Mouse (Mus musculus): Measurements from ENCODE around the gene Pmf1. TPM values are rescaled to one million over a fixed set of nuclear protein-coding genes. Genes with fewer than 3 reads are reported as not detected.

Gene Pmf1
- polyA plus RNA-seq, 1 experiment from 2014 or later, result 30.6 TPM

DNA sequence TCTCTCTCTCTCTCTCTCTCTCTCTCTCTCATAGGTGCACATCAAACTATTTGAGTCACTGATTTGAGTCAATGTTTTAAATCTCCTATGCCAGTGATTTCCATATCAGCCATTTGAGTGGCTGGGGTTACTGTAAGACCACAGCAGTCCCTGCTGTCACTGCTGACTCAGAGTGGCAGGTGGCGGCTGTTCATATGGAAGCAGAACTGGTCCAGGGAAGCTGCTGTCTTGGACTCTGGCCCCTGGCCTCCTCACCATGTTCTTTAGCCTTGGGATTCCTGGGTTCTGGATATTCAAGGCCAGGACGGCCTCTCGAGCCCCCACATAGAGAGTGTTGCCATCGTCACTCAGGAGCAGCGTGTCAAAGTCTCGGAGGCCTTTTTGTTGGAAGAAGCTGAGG is 42.6 kb upstream of the Pmf1 start:
- Histone ChIP-seq H3K27me3 (replicated peaks; ENCODE audit: control insufficient read depth, insufficient read depth, low read length) (no peaks in the 10 kb centered on the region), H3K27ac (ENCODE audit: low read depth, low read length) (no peak overlapping the region), H3K4me1 (ENCODE audit: control insufficient read depth, insufficient read depth, low read depth, low read length) (peaks cover 14% of the 10 kb centered on the region), H3K4me2 (ENCODE audit: low read length) (no peak overlapping the region), H3K9me3 (ENCODE audit: control insufficient read depth, low read length) (no peaks in the 10 kb centered on the region), H3K36me3 (ENCODE audit: control insufficient read depth, insufficient read depth, low read length) (peaks cover 12% of the 10 kb centered on the region; the same call in 1 of the 2 replicates), H3K4me3 (ENCODE audit: low read length) (no peak overlapping the region), H3K9ac (ENCODE audit: low read depth, low read length) (no peak overlapping the region)
- WGBS, result 76% methylated on average over 6 of the region's 6 CpGs
- no peak for ATAC-seq

DNA sequence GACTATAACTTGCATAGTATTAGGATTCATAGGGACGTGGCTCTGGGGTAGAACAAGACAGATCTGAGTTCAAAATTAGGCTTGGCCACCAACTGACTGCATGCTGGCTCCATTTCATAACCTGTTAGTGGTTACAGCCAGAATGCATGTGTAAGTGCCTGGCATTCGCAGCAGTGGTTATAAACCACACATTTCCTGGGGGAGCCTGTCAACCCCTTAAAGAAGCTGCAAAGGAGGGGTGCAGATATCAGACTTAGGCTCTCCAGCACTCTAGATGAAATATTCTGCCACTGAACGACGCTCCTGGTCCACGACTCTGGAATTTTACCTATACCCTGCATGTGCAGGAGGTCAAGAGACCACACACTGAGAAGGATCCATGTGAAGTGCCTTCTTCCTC is 42.1 kb upstream of the Pmf1 start:
- WGBS, result 76% methylated on average over 5 of the region's 5 CpGs
- ATAC-seq, result no peak
- H3K4me3 ChIP-seq (ENCODE audit: low read length), result no peak overlapping the region

DNA sequence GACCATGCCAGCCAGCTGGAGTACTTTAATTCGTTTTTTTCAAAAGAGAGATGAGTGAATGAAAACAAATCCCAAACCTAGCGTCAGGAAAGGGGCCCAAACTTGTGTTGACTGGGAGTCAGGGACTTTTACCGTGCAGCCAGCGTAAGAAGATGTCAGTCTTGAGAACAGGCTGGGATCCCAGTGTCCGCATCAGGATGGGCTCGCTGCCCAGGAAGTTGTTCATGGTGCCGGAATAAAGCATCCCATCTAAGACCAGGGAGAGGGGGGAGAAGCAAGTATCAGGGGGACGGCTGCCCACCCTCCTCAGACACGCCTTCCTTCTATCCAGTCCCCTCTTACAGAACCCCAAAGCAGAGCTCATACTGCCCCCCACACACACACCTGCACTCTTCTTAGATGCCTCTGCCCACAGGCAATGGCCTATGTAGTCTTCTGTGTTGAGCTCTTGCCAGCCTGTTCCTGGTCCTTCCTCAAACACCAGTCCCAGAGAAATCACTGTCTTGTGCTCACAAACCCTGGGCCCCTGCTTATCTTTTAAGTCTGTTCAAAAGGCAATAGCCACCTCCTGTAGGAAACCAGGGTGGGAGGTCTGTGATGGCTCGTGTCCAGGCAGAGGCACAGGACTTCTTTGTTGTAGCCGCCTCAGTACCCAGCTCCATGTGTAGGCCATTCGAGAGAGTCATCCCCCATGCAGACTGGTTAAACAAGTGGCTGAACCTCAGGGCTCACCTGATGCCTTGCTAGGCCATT is 40.4 kb upstream of the Pmf1 start:
- no peaks in the 10 kb centered on the region for H3K27me3 ChIP-seq (replicated peaks; ENCODE audit: control insufficient read depth, insufficient read depth, low read length)
- H3K9me3 ChIP-seq (ENCODE audit: control insufficient read depth, low read length), result no peaks in the 10 kb centered on the region
- H3K36me3 ChIP-seq (ENCODE audit: control insufficient read depth, insufficient read depth, low read length), result peaks cover 12% of the 10 kb centered on the region; the same call in 1 of the 2 replicates
- no peak overlapping the region for H3K4me3 ChIP-seq (ENCODE audit: low read length)
- no peak for ATAC-seq
- H3K4me1 ChIP-seq (ENCODE audit: control insufficient read depth, insufficient read depth, low read depth, low read length), result no peaks in the 10 kb centered on the region
- no peak overlapping the region for H3K4me2 ChIP-seq (ENCODE audit: low read length)
- no peak overlapping the region for H3K27ac ChIP-seq (ENCODE audit: low read depth, low read length)
- no peak overlapping the region for H3K9ac ChIP-seq (ENCODE audit: low read depth, low read length)
- 66% methylated on average over 12 of the region's 12 CpGs for WGBS

More for the DNA sequence above, 42.1 kb upstream of the Pmf1 start:
- H3K9me3 ChIP-seq (ENCODE audit: control insufficient read depth, low read length), result no peaks in the 10 kb centered on the region
- no peaks in the 10 kb centered on the region for H3K27me3 ChIP-seq (replicated peaks; ENCODE audit: control insufficient read depth, insufficient read depth, low read length)
- H3K36me3 ChIP-seq (ENCODE audit: control insufficient read depth, insufficient read depth, low read length), result peaks cover 12% of the 10 kb centered on the region; the same call in 1 of the 2 replicates
- no peak overlapping the region for H3K4me2 ChIP-seq (ENCODE audit: low read length)
- H3K9ac ChIP-seq (ENCODE audit: low read depth, low read length), result no peak overlapping the region
- no peak overlapping the region for H3K27ac ChIP-seq (ENCODE audit: low read depth, low read length)
- H3K4me1 ChIP-seq (ENCODE audit: control insufficient read depth, insufficient read depth, low read depth, low read length), result peaks cover 10% of the 10 kb centered on the region

DNA sequence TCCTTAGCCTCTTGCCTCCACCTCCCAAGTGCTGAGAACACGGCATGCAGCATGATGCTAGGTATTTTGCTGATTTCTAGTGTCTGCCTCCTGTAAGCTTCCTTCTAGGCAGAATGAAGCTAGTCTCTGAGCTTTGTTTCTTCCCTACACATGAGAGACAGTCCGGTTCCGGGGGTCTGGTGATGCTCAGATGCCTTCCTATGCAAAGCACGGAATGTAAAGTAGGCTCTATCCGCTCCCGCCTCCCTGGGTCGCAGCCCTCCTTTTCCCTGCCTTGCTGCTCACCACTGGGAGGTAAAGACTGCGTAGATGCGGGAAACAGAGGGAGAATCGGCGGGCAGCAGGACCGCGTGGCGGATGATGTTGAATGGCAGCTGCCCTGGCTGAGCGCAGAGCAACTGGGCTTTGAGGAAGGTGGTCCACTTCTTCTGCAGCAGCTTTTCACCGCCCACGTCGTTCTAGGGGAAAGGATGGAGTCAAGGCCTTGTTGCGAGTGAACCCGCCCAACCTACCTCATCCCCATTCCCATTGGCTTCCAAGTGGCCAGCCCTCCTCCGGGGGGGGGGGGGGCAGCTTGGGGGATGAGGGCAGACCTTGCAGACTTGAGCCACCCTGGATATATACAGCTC is 39.4 kb upstream of the Pmf1 start:
- no peak overlapping the region; the same call in 1 of the 2 replicates for H3K9ac ChIP-seq (ENCODE audit: low read depth, low read length)
- ATAC-seq, result peak; percentile 60

DNA sequence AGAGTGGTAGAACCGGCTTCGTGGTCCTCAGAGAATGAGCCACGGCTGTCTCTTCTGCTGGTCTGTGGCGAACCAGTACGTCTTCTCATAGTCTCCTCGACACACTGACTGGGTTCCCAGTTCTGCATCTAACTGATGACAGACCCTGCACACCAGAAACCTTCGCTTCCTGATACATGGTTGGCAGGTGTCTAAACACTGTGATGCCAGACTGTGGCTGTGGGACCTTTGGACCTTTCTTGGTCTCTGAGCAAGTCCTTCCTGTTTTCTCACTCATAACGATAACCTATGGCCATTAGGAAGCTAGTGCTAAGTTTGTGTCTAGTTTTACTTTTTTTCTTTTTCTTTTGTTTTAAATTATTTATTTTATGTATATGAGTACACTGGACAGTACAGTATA is 38.3 kb upstream of the Pmf1 start:
- Histone ChIP-seq H3K4me3 (ENCODE audit: low read length) (no peak overlapping the region), H3K4me1 (ENCODE audit: control insufficient read depth, insufficient read depth, low read depth, low read length) (no peaks in the 10 kb centered on the region), H3K27me3 (replicated peaks; ENCODE audit: control insufficient read depth, insufficient read depth, low read length) (no peaks in the 10 kb centered on the region), H3K36me3 (ENCODE audit: control insufficient read depth, insufficient read depth, low read length) (peaks cover 13% of the 10 kb centered on the region), H3K9ac (ENCODE audit: low read depth, low read length) (no peak overlapping the region), H3K9me3 (ENCODE audit: control insufficient read depth, low read length) (no peaks in the 10 kb centered on the region), H3K4me2 (ENCODE audit: low read length) (no peak overlapping the region), H3K27ac (ENCODE audit: low read depth, low read length) (no peak overlapping the region)
- 90% methylated on average over 8 of the region's 8 CpGs for WGBS
- ATAC-seq, result no peak

More for the DNA sequence above, 39.4 kb upstream of the Pmf1 start:
- Histone ChIP-seq H3K4me2 (ENCODE audit: low read length) (peak overlapping the region; percentile 27), H3K4me3 (ENCODE audit: low read length) (peak overlapping the region; percentile 7; the same call in 1 of the 2 replicates), H3K9me3 (ENCODE audit: control insufficient read depth, low read length) (no peaks in the 10 kb centered on the region), H3K36me3 (ENCODE audit: control insufficient read depth, insufficient read depth, low read length) (peaks cover 12% of the 10 kb centered on the region; the same call in 1 of the 2 replicates), H3K27ac (ENCODE audit: low read depth, low read length) (no peak overlapping the region), H3K27me3 (replicated peaks; ENCODE audit: control insufficient read depth, insufficient read depth, low read length) (no peaks in the 10 kb centered on the region), H3K4me1 (ENCODE audit: control insufficient read depth, insufficient read depth, low read depth, low read length) (no peaks in the 10 kb centered on the region)
- WGBS, result 11% methylated on average over 21 of the region's 21 CpGs

DNA sequence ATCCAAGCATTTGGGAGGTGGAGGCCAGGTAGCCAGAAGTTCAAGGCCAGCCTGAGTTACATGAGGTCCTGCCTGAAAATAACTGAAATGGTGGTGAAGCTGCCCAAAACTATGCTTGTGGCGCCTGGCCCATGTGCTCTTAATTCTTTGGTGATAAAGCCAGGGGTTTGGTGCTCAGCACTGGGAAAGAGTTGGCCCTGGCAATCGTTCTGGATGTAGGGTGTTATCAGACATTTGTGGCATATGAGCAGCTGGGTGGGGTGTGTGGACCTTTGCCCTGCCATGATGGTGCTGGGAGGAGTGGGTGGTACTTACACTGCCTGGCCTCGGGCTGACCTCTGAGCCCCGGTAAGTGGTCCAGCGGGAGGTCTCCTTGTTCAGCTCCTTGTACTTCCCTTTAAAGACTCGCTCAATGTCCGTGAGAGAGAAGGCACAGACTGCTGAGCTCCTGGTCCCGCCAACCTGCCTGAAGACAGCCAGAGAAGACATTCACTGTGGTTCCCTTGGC is 37.6 kb upstream of the Pmf1 start:
- Histone ChIP-seq H3K9ac (ENCODE audit: low read depth, low read length) (no peak overlapping the region), H3K4me3 (ENCODE audit: low read length) (no peak overlapping the region), H3K4me1 (ENCODE audit: control insufficient read depth, insufficient read depth, low read depth, low read length) (no peaks in the 10 kb centered on the region), H3K9me3 (ENCODE audit: control insufficient read depth, low read length) (no peaks in the 10 kb centered on the region), H3K27ac (ENCODE audit: low read depth, low read length) (no peak overlapping the region), H3K27me3 (replicated peaks; ENCODE audit: control insufficient read depth, insufficient read depth, low read length) (no peaks in the 10 kb centered on the region), H3K36me3 (ENCODE audit: control insufficient read depth, insufficient read depth, low read length) (peaks cover 13% of the 10 kb centered on the region), H3K4me2 (ENCODE audit: low read length) (no peak overlapping the region)
- WGBS, result 51% methylated on average over 8 of the region's 8 CpGs
- ATAC-seq, result no peak

DNA sequence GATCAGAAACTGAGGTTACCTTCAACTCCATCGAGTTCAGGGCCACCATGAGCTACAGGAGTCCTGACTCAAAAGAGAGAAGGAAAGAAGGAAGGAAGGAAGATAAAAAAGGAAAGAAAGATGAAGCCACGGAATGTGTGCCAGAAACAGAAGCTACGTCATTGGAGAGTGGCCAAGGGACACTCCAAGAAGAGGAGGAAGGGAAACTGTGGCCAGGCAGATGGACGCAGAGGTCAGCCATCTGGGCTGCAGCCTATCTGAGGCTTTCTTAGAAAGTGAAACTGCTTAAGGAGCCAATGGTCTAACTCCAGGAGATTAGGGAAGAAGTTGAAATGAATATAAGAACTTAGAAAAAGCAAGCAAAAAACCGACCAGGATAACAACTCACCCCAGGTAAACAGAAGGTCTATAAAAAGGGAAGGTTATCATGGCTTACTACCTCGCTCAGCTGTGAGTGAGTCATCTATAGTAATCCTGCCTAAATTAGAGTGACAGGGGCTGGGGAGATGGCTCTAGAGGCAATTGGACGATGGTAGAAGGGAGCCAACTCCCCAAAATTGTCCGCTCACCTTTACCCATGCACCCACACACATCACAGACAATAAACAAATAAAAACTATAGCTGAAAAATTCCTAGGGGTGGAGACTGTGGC is 36.5 kb upstream of the Pmf1 start:
- H3K9me3 ChIP-seq (ENCODE audit: control insufficient read depth, low read length), result no peaks in the 10 kb centered on the region

DNA sequence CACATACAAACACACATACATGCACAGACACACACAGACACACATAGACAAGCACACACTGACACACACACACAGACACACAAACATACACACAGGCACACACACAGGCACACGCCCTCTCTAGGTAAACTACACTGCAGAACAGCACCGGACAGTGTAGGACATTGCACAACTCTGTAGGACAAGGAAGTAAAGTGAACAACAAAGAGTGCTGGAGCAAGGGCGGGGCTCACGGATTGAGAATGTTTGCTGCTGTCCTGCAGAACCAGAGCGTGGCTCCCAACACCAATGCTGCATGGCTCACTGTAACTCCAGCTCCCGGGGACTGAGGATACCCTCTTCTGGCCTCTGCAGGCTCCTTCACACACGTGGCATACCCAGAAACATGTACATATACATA is 32.8 kb upstream of the Pmf1 start:
- Histone ChIP-seq H3K36me3 (ENCODE audit: control insufficient read depth, insufficient read depth, low read length) (peaks cover 10% of the 10 kb centered on the region), H3K4me1 (ENCODE audit: control insufficient read depth, insufficient read depth, low read depth, low read length) (peaks cover 3% of the 10 kb centered on the region), H3K4me2 (ENCODE audit: low read length) (no peak overlapping the region), H3K4me3 (ENCODE audit: low read length) (no peak overlapping the region), H3K27me3 (replicated peaks; ENCODE audit: control insufficient read depth, insufficient read depth, low read length) (no peaks in the 10 kb centered on the region), H3K9ac (ENCODE audit: low read depth, low read length) (no peak overlapping the region), H3K9me3 (ENCODE audit: control insufficient read depth, low read length) (no peaks in the 10 kb centered on the region), H3K27ac (ENCODE audit: low read depth, low read length) (no peak overlapping the region)
- no peak for ATAC-seq
- WGBS, result 74% methylated on average over 7 of the region's 7 CpGs

More for the DNA sequence above, 36.5 kb upstream of the Pmf1 start:
- Histone ChIP-seq H3K4me3 (ENCODE audit: low read length) (no peak overlapping the region), H3K9ac (ENCODE audit: low read depth, low read length) (no peak overlapping the region), H3K4me1 (ENCODE audit: control insufficient read depth, insufficient read depth, low read depth, low read length) (no peaks in the 10 kb centered on the region), H3K27me3 (replicated peaks; ENCODE audit: control insufficient read depth, insufficient read depth, low read length) (no peaks in the 10 kb centered on the region), H3K4me2 (ENCODE audit: low read length) (no peak overlapping the region), H3K27ac (ENCODE audit: low read depth, low read length) (no peak overlapping the region), H3K36me3 (ENCODE audit: control insufficient read depth, insufficient read depth, low read length) (peaks cover 13% of the 10 kb centered on the region)
- whole genome bisulfite sequencing, result 74% methylated on average over 8 of the region's 8 CpGs
- no peak for ATAC-seq

DNA sequence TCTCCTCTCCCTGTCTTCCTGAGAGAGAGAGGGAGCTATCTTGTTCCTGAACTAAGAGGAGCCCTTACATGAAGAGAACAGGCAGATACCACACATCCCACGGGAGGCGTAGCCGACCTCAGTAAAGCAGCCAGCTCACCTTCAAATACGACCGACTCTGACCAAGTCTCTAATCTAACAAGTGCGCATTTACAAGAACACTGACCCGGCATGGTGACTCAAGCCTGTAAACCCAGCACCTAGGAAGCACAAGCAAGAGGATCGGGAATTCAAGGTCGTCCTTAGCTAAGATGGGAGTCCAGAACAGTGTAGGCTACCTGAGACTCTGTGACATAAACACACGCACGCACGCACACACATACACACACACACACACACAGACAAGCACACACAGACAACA is 32.4 kb upstream of the Pmf1 start:
- H3K4me3 ChIP-seq (ENCODE audit: low read length), result no peak overlapping the region
- no peak overlapping the region for H3K9ac ChIP-seq (ENCODE audit: low read depth, low read length)
- no peak overlapping the region for H3K27ac ChIP-seq (ENCODE audit: low read depth, low read length)
- H3K4me2 ChIP-seq (ENCODE audit: low read length), result no peak overlapping the region
- no peaks in the 10 kb centered on the region for H3K27me3 ChIP-seq (replicated peaks; ENCODE audit: control insufficient read depth, insufficient read depth, low read length)
- peaks cover 10% of the 10 kb centered on the region for H3K36me3 ChIP-seq (ENCODE audit: control insufficient read depth, insufficient read depth, low read length)
- ATAC-seq, result no peak
- H3K9me3 ChIP-seq (ENCODE audit: control insufficient read depth, low read length), result no peaks in the 10 kb centered on the region
- peaks cover 3% of the 10 kb centered on the region for H3K4me1 ChIP-seq (ENCODE audit: control insufficient read depth, insufficient read depth, low read depth, low read length)
- 86% methylated on average over 12 of the region's 12 CpGs for WGBS
